Mouse (Mus musculus) lung, postnatal 36 days (tissue): Measurements from ENCODE around the gene Ube4b.

Source experiments
- DNase-seq: peaks from one replicate; pipeline ENCODE4 v3.0.0; 2022; ENCODE audit warnings: mixed read lengths

The Ube4b gene

DNA sequence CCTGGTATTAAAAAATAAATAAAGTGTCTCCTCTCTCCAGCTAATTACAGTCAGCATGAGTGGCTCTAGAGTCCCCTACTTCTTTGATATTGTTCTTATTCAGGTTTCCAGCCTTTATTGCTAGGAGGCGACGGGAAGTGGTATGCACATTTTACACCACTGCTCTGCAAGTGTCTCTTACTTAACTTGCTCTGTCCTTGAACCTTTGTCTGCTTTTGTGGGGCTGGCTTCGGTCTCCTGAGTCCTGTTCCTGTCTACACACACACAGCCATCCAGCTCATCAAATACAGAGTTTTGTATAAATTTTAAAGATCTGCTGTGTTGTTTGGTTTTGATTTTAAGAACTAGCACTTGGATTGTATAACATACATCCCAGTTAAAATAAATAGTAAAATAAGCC, 124.4 kb downstream of the Ube4b start:
- DNase-seq: no peak

DNA sequence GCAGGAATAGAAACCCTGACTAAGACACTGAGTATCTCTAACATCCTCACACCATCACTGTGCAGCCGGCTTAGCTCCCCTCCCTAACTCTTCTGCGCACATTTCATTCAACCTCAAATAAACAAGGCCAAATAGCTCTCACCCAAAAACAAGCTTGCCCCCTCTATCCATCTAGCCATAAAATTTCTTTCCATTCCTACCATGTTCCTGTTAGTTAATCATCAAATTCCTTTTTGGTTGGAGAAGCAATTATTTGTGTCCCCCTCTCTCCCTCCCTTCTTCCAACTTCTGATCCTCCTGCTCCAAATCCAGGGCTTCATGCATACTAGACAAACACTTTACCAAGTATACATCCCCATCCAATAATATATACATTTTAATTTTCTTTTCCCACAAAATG, 130.0 kb downstream of the Ube4b start:
- no peak for DNase-seq

DNA sequence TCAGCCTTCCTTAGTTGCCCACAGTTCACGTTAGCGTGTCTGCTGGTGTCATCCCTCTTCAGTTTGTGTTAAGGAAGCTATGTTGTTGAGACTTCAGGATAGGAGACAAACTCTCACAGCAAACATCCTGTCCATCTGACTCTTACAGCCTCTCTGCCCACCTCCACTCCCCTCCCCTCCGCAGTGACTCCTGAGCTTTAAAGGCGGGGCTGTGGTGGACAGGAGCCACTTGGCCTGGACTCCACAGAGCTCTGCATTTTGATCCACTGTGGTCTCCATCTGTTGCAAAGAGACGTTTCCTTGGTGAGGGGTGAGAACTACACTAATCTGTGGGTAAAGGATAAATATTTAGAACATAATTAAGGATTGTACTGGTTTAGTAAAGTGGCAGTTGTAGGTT, 133.6 kb downstream of the Ube4b start:
- no peak for DNase-seq

- no peak for DNase-seq
Observed at GRCm38 (mm10) chr4:149291061-149291460, 135.5 kb downstream of the Ube4b start.

DNA sequence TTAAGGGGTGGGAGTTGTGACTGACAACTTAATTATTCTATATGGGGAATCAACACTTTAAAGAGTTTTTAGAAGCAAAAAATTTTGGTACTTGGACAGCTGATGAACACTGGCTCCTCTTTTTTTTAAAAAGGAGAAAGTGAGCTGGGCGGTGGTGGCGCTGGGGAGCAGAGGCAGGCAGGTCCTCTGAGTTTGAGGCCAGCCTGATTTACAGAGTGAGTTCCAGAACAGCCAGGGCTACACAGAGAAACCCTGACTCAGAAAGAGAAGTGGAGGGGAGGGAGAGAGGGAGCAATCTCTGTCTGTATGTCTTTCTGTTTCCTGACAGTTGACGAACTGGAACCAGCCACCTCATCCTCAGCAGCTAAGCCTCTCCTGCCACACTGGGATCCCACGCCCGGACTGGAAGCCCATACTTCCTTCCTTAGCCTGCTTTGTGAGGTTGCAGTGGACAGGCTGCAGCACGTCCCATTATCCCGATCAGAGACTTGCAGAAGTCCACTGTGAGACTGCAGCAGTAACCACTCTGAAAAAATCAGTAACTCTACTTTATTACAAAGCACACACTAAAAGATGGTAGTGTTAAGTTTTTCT, 136.3 kb downstream of the Ube4b start:
- no peak for DNase-seq

GRCm38 (mm10) chr4:149286287-149287137, 140.0 kb downstream of the Ube4b start:
- no peak for DNase-seq

GRCm38 (mm10) chr4:149285691-149286090, 140.9 kb downstream of the Ube4b start:
- no peak for DNase-seq

GRCm38 (mm10) chr4:149283018-149283417, 143.5 kb downstream of the Ube4b start:
- DNase-seq: no peak

GRCm38 (mm10) chr4:149282025-149282738, 144.4 kb downstream of the Ube4b start:
- DNase-seq: no peak
